Mouse (Mus musculus) CD4-positive helper T cell, adult 2 months (primary cell): ENCODE data around the gene Scamp4.

Source experiments
- DNase-seq: peaks from one replicate; pipeline ENCODE4 v3.0.0-alpha.2; 2012; ENCODE audit warnings: low read depth, missing footprints, low spot score

The Scamp4 gene

GRCm38 (mm10) chr10:80653156-80653720 is 50.6 kb downstream of the Scamp4 start:
- DNase-seq, result no peak

GRCm38 (mm10) chr10:80654866-80655265 is 52.2 kb downstream of the Scamp4 start:
- no peak for DNase-seq

GRCm38 (mm10) chr10:80655406-80656129 is 52.9 kb downstream of the Scamp4 start:
- no peak for DNase-seq

- peak; percentile 93 for DNase-seq
Measured at GRCm38 (mm10) chr10:80656130-80656862, 53.6 kb downstream of the Scamp4 start.

- DNase-seq, result peak; percentile 50
Measured at GRCm38 (mm10) chr10:80656863-80657623, 54.4 kb downstream of the Scamp4 start, which contains the start of gene Btbd2. TSS of gene Btbd2 (minus strand) at chr10:80657071.

GRCm38 (mm10) chr10:80658194-80658840 is 55.6 kb downstream of the Scamp4 start:
- DNase-seq, result peak; percentile 85

GRCm38 (mm10) chr10:80658841-80659202 is 56.1 kb downstream of the Scamp4 start:
- peak; percentile 87 for DNase-seq

- DNase-seq, result peak; percentile 72
Measured at GRCm38 (mm10) chr10:80659213-80659612, 56.5 kb downstream of the Scamp4 start.

GRCm38 (mm10) chr10:80661149-80661548 is 58.5 kb downstream of the Scamp4 start:
- DNase-seq, result peak; percentile 73

- peak; percentile 44 for DNase-seq
Measured at GRCm38 (mm10) chr10:80663485-80664196, 61.0 kb downstream of the Scamp4 start.

GRCm38 (mm10) chr10:80664197-80665015 is 61.7 kb downstream of the Scamp4 start:
- DNase-seq, result peak; percentile 64

- DNase-seq, result peak; percentile 49
Measured at GRCm38 (mm10) chr10:80665016-80665380, 62.3 kb downstream of the Scamp4 start.
